Mouse (Mus musculus) embryonic facial prominence, embryonic 10.5 days (tissue): ENCODE data around the gene Slc39a5. TPM values are rescaled to one million over a fixed set of nuclear protein-coding genes. Genes with fewer than 3 reads are reported as not detected.
A peak's percentile ranks its signal among the peaks of the same experiment; 100 is the strongest.

Experiments
- DNase-seq: peaks from one replicate; pipeline ENCODE4 v3.0.0-alpha.2; 2017; ENCODE audit warnings: low spot score
- H3K27ac ChIP-seq: fragments of 300-500 bp; sonication (generic); replicated peaks from 2 replicates; pipeline ENCODE4 v1.5.1; 2016; ENCODE audit warnings: mild to moderate bottlenecking
- H3K27me3 ChIP-seq: fragments of 300-500 bp; sonication (generic); replicated peaks from 2 replicates; pipeline ENCODE4 v1.6.1; 2016; ENCODE audit warnings: low read depth, mild to moderate bottlenecking; ENCODE audit not compliant: poor library complexity, severe bottlenecking
- H3K36me3 ChIP-seq: fragments of 300-500 bp; sonication (generic); replicated peaks from 2 replicates; pipeline ENCODE4 v1.6.1; 2016; ENCODE audit warnings: mild to moderate bottlenecking, moderate library complexity
- H3K4me1 ChIP-seq: fragments of 300-500 bp; sonication (generic); 2 replicates; pipeline ENCODE4 v1.6.1; 2016
- H3K4me3 ChIP-seq: fragments of 300-500 bp; sonication (generic); 2 replicates; pipeline ENCODE4 v1.5.1; 2016; ENCODE audit warnings: mild to moderate bottlenecking, moderate library complexity
- H3K9me3 ChIP-seq: fragments of 300-500 bp; sonication (generic); 2 replicates; pipeline ENCODE4 v1.6.1; 2016; ENCODE audit warnings: mild to moderate bottlenecking
- WGBS: fragments of 180-500 bp; shearing (Covaris S2); methylation state at CpG from one replicate; pipeline ENCODE4 v1.1.7; 2016; 5-methylcytosine and 5-hydroxymethylcytosine counted together
- microRNA-seq: library from miRNA; unstranded; fragments of <30 nt; microRNA quantifications from one replicate; pipeline ENCODE4, GENCODE M21; 2017
- polyA plus RNA-seq: library from polyadenylated mRNA; unstranded; fragments of >200 nt; fragmentation: Nextera tagmentation; extraction: Ambion mirVana; gene quantifications from 2 replicates; pipeline ENCODE4 v1.2.1, GENCODE M21; 2016

Slc39a5 gene
- polyA plus RNA-seq, 1 experiment from 2014 or later: 0.36 TPM

DNA sequence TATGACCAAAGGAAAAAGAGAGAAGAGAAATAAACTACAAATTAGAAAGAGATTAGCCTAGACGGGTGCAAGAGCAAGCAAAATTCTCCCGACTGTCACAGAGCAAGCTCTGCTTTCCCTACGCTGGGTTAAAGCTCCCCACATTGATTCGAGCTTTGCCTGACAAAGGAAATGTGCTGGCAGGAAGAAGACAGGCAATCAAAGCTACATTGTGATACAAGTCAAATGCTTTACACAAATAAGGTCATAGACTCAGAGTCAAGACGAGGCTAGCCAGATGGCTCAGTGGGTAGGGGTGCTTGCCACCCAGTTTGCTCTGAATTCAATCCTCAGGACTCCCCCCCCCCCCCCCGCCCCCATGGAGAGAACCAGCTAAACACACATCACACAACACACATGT is 31.0 kb downstream of the Slc39a5 start:
- no peak for DNase-seq
- Histone ChIP-seq H3K27ac (no peak overlapping the region), H3K27me3 (no peaks in the 10 kb centered on the region), H3K4me1 (peaks cover 15% of the 10 kb centered on the region), H3K36me3 (peaks cover 11% of the 10 kb centered on the region), H3K4me3 (no peak overlapping the region), H3K9me3 (no peaks in the 10 kb centered on the region)
- WGBS: 67% methylated on average over 6 of the region's 6 CpGs

DNA sequence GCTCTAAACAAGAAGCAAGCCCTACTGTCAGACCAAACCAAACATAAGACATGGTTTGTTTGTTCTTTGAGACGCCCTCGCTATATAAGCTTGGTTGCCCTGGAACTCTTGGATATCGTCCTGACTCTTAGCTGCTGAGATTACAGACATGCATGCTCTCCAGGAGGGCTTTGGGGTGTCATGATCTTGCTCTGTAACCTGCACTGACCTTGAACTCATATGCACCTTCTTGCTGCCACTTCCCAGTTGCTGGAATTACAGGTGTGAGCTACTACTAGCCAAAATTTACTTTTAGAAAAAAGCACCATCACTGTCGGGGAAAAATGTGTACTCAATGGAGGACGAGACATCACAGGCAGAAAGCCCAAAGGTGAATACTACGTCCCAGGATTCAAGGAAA is 31.4 kb downstream of the Slc39a5 start:
- 79% methylated on average over 6 of the region's 6 CpGs for WGBS
- H3K27ac ChIP-seq: peak overlapping the region; percentile 90

GRCm38 (mm10) chr10:128369218-128369543 is 31.8 kb downstream of the Slc39a5 start:
- no peaks in the 10 kb centered on the region for H3K27me3 ChIP-seq
- H3K4me1 ChIP-seq: peaks cover 15% of the 10 kb centered on the region
- DNase-seq: no peak
- peak overlapping the region; percentile 79 for H3K4me3 ChIP-seq
- H3K9me3 ChIP-seq: no peaks in the 10 kb centered on the region
- 9% methylated on average over 9 of the region's 9 CpGs for WGBS
- peaks cover 20% of the 10 kb centered on the region for H3K36me3 ChIP-seq
- peak overlapping the region; percentile 90 for H3K27ac ChIP-seq

More for the DNA sequence above, 31.4 kb downstream of the Slc39a5 start:
- Histone ChIP-seq H3K27me3 (no peaks in the 10 kb centered on the region), H3K4me1 (peaks cover 15% of the 10 kb centered on the region), H3K36me3 (peaks cover 16% of the 10 kb centered on the region), H3K9me3 (no peaks in the 10 kb centered on the region), H3K4me3 (peak overlapping the region; percentile 79)
- DNase-seq: no peak

- H3K4me3 ChIP-seq: peak within 1 kb of the TSS; percentile 79
- peak; percentile 91 for DNase-seq
- WGBS: under 1% methylated on average over 87 of the region's 87 CpGs
- H3K27me3 ChIP-seq: no peaks in the 10 kb centered on the region
- peak within 1 kb of the TSS; percentile 90 for H3K27ac ChIP-seq
- H3K36me3 ChIP-seq: peaks cover 26% of the 10 kb centered on the region
- H3K4me1 ChIP-seq: peaks cover 15% of the 10 kb centered on the region
- no peaks in the 10 kb centered on the region for H3K9me3 ChIP-seq
Observed at GRCm38 (mm10) chr10:128368402-128369217, 32.4 kb downstream of the Slc39a5 start, which contains the start of gene Coq10a. Gene Coq10a, minus strand, starts transcription at chr10:128368997.

GRCm38 (mm10) chr10:128367899-128368401 is 33.1 kb downstream of the Slc39a5 start:
- no peak for DNase-seq
- Histone ChIP-seq H3K4me1 (peaks cover 15% of the 10 kb centered on the region), H3K27me3 (no peaks in the 10 kb centered on the region), H3K36me3 (peaks cover 32% of the 10 kb centered on the region), H3K27ac (peak overlapping the region; percentile 90), H3K9me3 (no peaks in the 10 kb centered on the region), H3K4me3 (peak overlapping the region; percentile 79)
- WGBS: 17% methylated on average over 19 of the region's 19 CpGs

- WGBS: 60% methylated on average over 3 of the region's 3 CpGs
- Histone ChIP-seq H3K36me3 (peaks cover 86% of the 10 kb centered on the region), H3K9me3 (no peaks in the 10 kb centered on the region), H3K4me3 (no peak overlapping the region), H3K27ac (no peak overlapping the region), H3K27me3 (no peaks in the 10 kb centered on the region), H3K4me1 (peaks cover under 1% of the 10 kb centered on the region; the same call in 1 of the 2 replicates)
- DNase-seq: no peak
Observed at GRCm38 (mm10) chr10:128362568-128362967, 38.5 kb downstream of the Slc39a5 start.

DNA sequence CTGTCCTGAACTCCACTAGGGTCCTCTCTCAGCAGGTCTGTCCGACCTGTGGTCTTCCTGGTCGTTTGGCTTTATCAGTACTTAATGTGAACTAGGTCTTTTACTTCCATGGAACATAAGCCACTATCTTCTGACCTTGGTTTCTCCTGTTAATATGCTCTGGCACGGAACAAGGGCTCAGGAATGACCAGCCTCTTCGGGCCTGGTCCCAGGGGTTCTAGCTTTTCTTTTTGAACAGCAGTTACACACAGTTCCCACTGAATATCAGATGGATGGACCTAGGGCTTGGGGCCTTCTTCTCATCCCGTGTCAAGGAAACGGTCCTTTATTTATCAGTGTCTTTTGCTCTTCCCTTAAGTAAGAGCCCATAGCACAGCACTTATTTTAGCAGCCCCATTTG is 39.2 kb downstream of the Slc39a5 start:
- WGBS: 90% methylated on average over 6 of the region's 6 CpGs
- peaks cover 93% of the 10 kb centered on the region for H3K36me3 ChIP-seq
- DNase-seq: no peak

DNA sequence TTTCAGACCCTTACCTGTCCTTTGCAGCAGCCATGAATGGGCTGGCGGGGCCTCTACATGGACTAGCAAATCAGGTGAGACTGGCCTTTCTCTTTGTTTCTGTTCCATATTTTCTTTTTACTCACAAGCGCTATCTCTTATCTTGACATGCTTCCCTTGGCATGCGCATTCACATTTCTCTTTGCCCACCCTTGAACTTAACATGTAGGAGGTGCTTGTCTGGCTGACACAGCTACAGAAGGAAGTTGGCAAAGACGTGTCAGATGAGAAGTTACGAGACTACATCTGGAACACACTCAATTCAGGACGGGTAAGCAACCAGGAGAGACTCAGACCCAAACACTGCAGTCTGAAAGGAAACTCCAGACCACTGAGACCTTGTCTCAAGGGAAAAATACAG is 41.8 kb downstream of the Slc39a5 start:
- WGBS: 94% methylated on average over 6 of the region's 6 CpGs
- H3K27ac ChIP-seq: no peak overlapping the region
- H3K9me3 ChIP-seq: no peaks in the 10 kb centered on the region
- no peaks in the 10 kb centered on the region for H3K27me3 ChIP-seq
- H3K4me3 ChIP-seq: no peak overlapping the region
- H3K36me3 ChIP-seq: peaks cover 99% of the 10 kb centered on the region
- no peak for DNase-seq
- no peaks in the 10 kb centered on the region for H3K4me1 ChIP-seq

More for the DNA sequence above, 39.2 kb downstream of the Slc39a5 start:
- H3K4me3 ChIP-seq: no peak overlapping the region
- no peaks in the 10 kb centered on the region for H3K9me3 ChIP-seq
- H3K27ac ChIP-seq: no peak overlapping the region
- H3K27me3 ChIP-seq: no peaks in the 10 kb centered on the region
- H3K4me1 ChIP-seq: no peaks in the 10 kb centered on the region

DNA sequence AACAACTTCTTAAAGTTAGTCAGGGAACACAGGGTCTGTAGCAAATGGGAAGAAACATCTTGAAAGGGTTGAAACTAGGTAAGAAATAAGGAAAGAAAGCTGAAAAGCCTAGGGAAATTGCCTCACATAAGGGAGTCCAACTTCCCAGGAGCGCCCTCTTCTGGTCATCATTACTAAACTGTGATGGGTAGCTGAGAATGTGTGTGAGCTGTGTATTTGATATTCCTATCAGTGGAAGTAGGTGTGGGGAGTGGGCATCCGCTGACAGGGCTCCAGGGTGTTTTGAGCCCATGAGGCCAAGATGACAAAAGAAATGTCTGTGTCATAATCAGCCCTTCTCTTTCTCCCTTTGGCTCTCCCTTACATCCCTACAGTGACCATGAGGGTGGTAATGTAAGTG is 42.2 kb downstream of the Slc39a5 start:
- Histone ChIP-seq H3K4me3 (no peak overlapping the region), H3K27me3 (no peaks in the 10 kb centered on the region), H3K4me1 (no peaks in the 10 kb centered on the region), H3K36me3 (peaks cover 99% of the 10 kb centered on the region), H3K27ac (no peak overlapping the region), H3K9me3 (no peaks in the 10 kb centered on the region)
- WGBS: 54% methylated on average over 2 of the region's 2 CpGs
- DNase-seq: peak; percentile 31

GRCm38 (mm10) chr10:128347541-128347940 is 53.5 kb downstream of the Slc39a5 start:
- no peak overlapping the region for H3K4me3 ChIP-seq
- 93% methylated on average over 8 of the region's 8 CpGs for WGBS
- no peak overlapping the region for H3K27ac ChIP-seq
- H3K27me3 ChIP-seq: no peaks in the 10 kb centered on the region
- H3K4me1 ChIP-seq: peaks cover 8% of the 10 kb centered on the region
- no peaks in the 10 kb centered on the region for H3K9me3 ChIP-seq
- DNase-seq: no peak
- peaks cover 68% of the 10 kb centered on the region for H3K36me3 ChIP-seq

Small RNA genes within 50 kb of the gene (microRNA-seq; reads per million reads assigned to microRNA genes)
- gene Gm25361: not detected
- gene Gm26308: not detected
- 0.91 reads per million for gene Mir6914
- gene Mir6915: 2.7 reads per million

Other genes with a start within 250 kb of the Slc39a5 start
- 27.9 and 31.0 TPM in 2 replicates for gene Rbms2, start 220.9 kb downstream of the Slc39a5 start, polyA plus RNA-seq
- gene Gls2, start 206.8 kb downstream of the Slc39a5 start, polyA plus RNA-seq: 1.4 and 1.5 TPM in 2 replicates
- gene Spryd4, start 189.4 kb downstream of the Slc39a5 start, polyA plus RNA-seq: 31.3 and 31.8 TPM in 2 replicates
- not detected in 2 replicates for gene Mip, start 175.4 kb downstream of the Slc39a5 start, polyA plus RNA-seq
- 95.9 and 103 TPM in 2 replicates for gene Timeless, start 169.2 kb downstream of the Slc39a5 start, polyA plus RNA-seq
- 0.49 and 0.69 TPM in 2 replicates for gene Apon, start 147.1 kb downstream of the Slc39a5 start, polyA plus RNA-seq
- gene Apof, start 132.6 kb downstream of the Slc39a5 start, polyA plus RNA-seq: 0.11 TPM in 1 of 2 replicates, not detected in the other
- gene Stat2, start 130.7 kb downstream of the Slc39a5 start, polyA plus RNA-seq: 14.3 and 15.3 TPM in 2 replicates
- gene Il23a, start 102.5 kb downstream of the Slc39a5 start, polyA plus RNA-seq: 0.13 TPM in 1 of 2 replicates, not detected in the other
- gene Pan2, start 97.9 kb downstream of the Slc39a5 start, polyA plus RNA-seq: 42.9 and 43.3 TPM in 2 replicates
- gene Cnpy2, start 78.8 kb downstream of the Slc39a5 start, polyA plus RNA-seq: 273 and 305 TPM in 2 replicates
- gene Cs, start 63.5 kb downstream of the Slc39a5 start, polyA plus RNA-seq: 244 and 258 TPM in 2 replicates
- gene Coq10a, start 32.2 kb downstream of the Slc39a5 start, polyA plus RNA-seq: 9.5 and 11.1 TPM in 2 replicates
- gene Ankrd52, start 24.1 kb downstream of the Slc39a5 start, polyA plus RNA-seq: 12.1 and 12.4 TPM in 2 replicates
- gene Nabp2, start 10.3 kb upstream of the Slc39a5 start, polyA plus RNA-seq: 119 and 129 TPM in 2 replicates
- gene Rnf41, start 10.4 kb upstream of the Slc39a5 start, polyA plus RNA-seq: 42.1 and 44.6 TPM in 2 replicates
- 77.3 and 85.9 TPM in 2 replicates for gene Smarcc2, start 58.0 kb upstream of the Slc39a5 start, polyA plus RNA-seq
- 733 and 768 TPM in 2 replicates for gene Myl6, start 92.9 kb upstream of the Slc39a5 start, polyA plus RNA-seq
- gene Myl6b, start 97.5 kb upstream of the Slc39a5 start, polyA plus RNA-seq: 2.3 and 3.1 TPM in 2 replicates
- gene Esyt1, start 124.6 kb upstream of the Slc39a5 start, polyA plus RNA-seq: 11.9 and 13.6 TPM in 2 replicates
- 15.9 and 17.4 TPM in 2 replicates for gene Zc3h10, start 146.5 kb upstream of the Slc39a5 start, polyA plus RNA-seq
- gene Rpl41, start 148.1 kb upstream of the Slc39a5 start, polyA plus RNA-seq: 3,494 and 3,561 TPM in 2 replicates
- gene Pa2g4, start 164.8 kb upstream of the Slc39a5 start, polyA plus RNA-seq: 274 and 287 TPM in 2 replicates
- 11.9 and 12.2 TPM in 2 replicates for gene Erbb3, start 188.4 kb upstream of the Slc39a5 start, polyA plus RNA-seq
- gene Rps26, start 225.5 kb upstream of the Slc39a5 start, polyA plus RNA-seq: 566 and 582 TPM in 2 replicates
- gene Ikzf4, start 244.8 kb upstream of the Slc39a5 start, polyA plus RNA-seq: 2.9 and 3.5 TPM in 2 replicates